Mouse (Mus musculus) stomach, embryonic 14.5 days (tissue): ENCODE results near the gene Yy1. TPM values are rescaled to one million over a fixed set of nuclear protein-coding genes. Genes with fewer than 3 reads are reported as not detected.

Experiments used
- ATAC-seq: fragments of 200-750 bp; cut with Nextera tagmentation; 2 replicates; pipeline ENCODE4 v1.8.0; 2017; ENCODE audit warnings: low read depth, moderate TSS enrichment; ENCODE audit not compliant: insufficient number of reproducible peaks, insufficient read depth, low FRiP score
- H3K27ac ChIP-seq: fragments of 300-500 bp; sonication (generic); 2 replicates; pipeline ENCODE4 v1.5.1; 2014; ENCODE audit warnings: mild to moderate bottlenecking, low read length, moderate library complexity, mixed read lengths
- H3K27me3 ChIP-seq: fragments of 300-500 bp; sonication (generic); 2 replicates; pipeline ENCODE4 v1.6.1; 2014; ENCODE audit warnings: low read length, control low read depth, mixed read lengths; ENCODE audit not compliant: control insufficient read depth, insufficient read depth
- H3K36me3 ChIP-seq: fragments of 300-500 bp; sonication (generic); 2 replicates; pipeline ENCODE4 v1.6.1; 2014; ENCODE audit warnings: mild to moderate bottlenecking, control low read depth, low read length, moderate library complexity, mixed read lengths; ENCODE audit not compliant: control insufficient read depth, insufficient read depth
- H3K4me1 ChIP-seq: fragments of 300-500 bp; sonication (generic); 2 replicates; pipeline ENCODE4 v1.6.1; 2014; ENCODE audit warnings: low read length, control low read depth, mixed read lengths; ENCODE audit not compliant: control insufficient read depth, insufficient read depth
- H3K4me2 ChIP-seq: fragments of 300-500 bp; sonication (generic); replicated peaks from 2 replicates; pipeline ENCODE4 v1.6.1; 2014; ENCODE audit warnings: low read depth, low read length, control low read depth
- H3K4me3 ChIP-seq: fragments of 300-500 bp; sonication (generic); 2 replicates; pipeline ENCODE4 v1.5.1; 2014; ENCODE audit warnings: low read depth, low read length, control low read depth
- H3K9ac ChIP-seq: fragments of 300-500 bp; sonication (generic); replicated peaks from 2 replicates; pipeline ENCODE4 v1.6.1; 2014; ENCODE audit warnings: low read depth, mild to moderate bottlenecking, control low read depth, low read length, moderate library complexity, mixed read lengths
- H3K9me3 ChIP-seq: fragments of 300-500 bp; sonication (generic); 2 replicates; pipeline ENCODE4 v1.6.1; 2016; ENCODE audit warnings: low read depth, low read length, control low read depth; ENCODE audit not compliant: control insufficient read depth
- WGBS: fragments of 180-500 bp; shearing (Covaris S2); extraction: QIAGEN DNeasy Blood & Tissue Kit; methylation state at CpG from one replicate; pipeline ENCODE4 v1.1.7; 2014; 5-methylcytosine and 5-hydroxymethylcytosine counted together
- polyA plus RNA-seq: library from polyadenylated mRNA; unstranded; fragments of >200 nt; fragmentation: Nextera tagmentation; extraction: Ambion mirVana; gene quantifications from 2 replicates; pipeline ENCODE4 v1.2.1, GENCODE M21; 2014

Gene Yy1
- polyA plus RNA-seq, 1 experiment from 2014 or later = 22.4 TPM

DNA sequence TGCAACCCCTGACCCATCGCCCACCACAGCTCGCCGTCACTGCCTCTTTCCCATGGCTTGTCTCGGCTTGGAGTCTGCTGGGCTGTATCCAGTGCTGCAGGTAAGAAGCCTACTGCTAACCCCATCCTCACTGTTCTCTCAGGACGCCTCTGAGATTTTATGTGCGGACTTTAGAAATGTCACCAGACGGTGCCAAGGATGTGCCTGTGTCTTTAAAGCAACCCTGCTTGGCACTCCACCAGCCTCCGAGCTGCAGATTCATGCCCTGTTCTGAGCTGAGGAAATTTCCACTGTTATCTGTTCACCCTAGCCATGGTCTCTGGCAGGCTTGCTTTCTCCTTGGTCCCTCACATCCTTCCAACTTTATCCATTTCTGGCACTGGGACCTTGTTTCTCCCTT lies 40.1 kb downstream of the Yy1 start:
- Histone ChIP-seq H3K9ac (no peak overlapping the region), H3K9me3 (no peaks in the 10 kb centered on the region), H3K36me3 (no peaks in the 10 kb centered on the region), H3K27me3 (no peaks in the 10 kb centered on the region), H3K27ac (no peak overlapping the region), H3K4me1 (peaks cover 28% of the 10 kb centered on the region), H3K4me2 (no peak overlapping the region), H3K4me3 (no peak overlapping the region)
- ATAC-seq = no peak
- 94% methylated on average over 8 of the region's 8 CpGs for WGBS

DNA sequence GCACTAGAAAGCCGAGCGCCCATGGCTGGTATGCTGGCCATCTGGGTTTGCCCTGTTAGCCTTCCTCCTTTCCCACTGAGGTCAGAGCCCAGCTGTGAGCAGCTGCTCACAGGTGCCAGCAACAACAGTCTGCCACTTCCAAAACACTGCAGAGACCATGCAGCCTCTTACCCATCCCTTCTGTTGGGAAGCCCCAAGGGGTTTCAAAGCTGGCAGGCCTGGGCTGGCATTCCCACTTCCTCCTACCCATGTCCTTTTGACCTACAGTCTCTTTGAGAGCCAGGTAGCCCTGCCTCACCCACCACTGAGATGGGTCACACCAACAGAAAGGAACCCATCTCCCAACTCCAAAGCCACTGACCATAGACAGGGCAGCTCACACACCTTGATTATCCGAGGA lies 40.6 kb downstream of the Yy1 start:
- peaks cover 33% of the 10 kb centered on the region for H3K4me1 ChIP-seq
- 88% methylated on average over 3 of the region's 3 CpGs for WGBS
- H3K9me3 ChIP-seq = no peaks in the 10 kb centered on the region

DNA sequence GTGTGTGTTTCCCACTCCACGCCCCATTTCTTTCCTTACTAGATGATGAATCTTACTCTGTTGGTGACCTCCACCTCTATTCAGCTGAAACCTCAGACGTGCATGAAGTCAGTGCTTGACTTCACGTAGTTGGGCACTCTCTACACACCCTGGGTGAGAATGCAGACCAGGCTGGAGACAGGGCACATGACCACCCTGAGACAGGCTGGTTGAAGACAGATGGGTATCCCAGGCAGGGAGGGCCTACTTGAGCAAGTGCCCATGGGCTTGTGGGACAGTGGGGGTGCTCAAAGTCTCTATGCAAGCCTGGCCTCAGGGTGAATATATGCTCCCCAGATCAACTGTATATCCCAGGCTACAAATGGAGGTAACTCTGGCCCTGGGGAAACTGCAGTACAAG lies 41.6 kb downstream of the Yy1 start:
- Histone ChIP-seq H3K4me3 (no peak overlapping the region), H3K27me3 (no peaks in the 10 kb centered on the region), H3K27ac (no peak overlapping the region), H3K4me1 (peaks cover 33% of the 10 kb centered on the region), H3K9me3 (no peaks in the 10 kb centered on the region), H3K9ac (no peak overlapping the region), H3K36me3 (no peaks in the 10 kb centered on the region), H3K4me2 (peak overlapping the region; percentile 96; the same call in 1 of the 2 replicates)
- no peak for ATAC-seq
- WGBS = 66% methylated on average over 3 of the region's 3 CpGs

More for the DNA sequence above, 40.6 kb downstream of the Yy1 start:
- H3K36me3 ChIP-seq = no peaks in the 10 kb centered on the region
- no peak overlapping the region for H3K9ac ChIP-seq
- no peaks in the 10 kb centered on the region for H3K27me3 ChIP-seq
- ATAC-seq = no peak
- H3K27ac ChIP-seq = no peak overlapping the region
- H3K4me2 ChIP-seq = no peak overlapping the region
- no peak overlapping the region for H3K4me3 ChIP-seq

DNA sequence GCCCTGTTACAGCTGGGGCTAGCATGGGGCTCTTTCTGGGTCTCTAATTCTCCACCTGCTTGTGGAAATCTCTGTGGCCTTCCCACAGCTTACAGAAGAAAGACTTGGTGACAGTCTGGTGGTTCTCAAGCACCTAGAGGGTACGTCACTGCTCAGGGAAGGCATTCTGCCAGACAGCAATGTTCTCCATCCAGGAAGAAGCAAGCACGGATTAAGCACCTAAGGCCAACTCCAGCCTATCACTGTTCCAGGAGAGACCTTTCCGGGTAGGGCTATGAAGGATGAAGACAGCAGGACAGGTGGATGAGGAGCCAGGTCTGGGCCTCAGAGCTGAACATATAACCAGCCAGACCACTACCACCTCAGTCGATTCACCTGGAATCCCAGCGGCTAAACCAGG lies 42.0 kb downstream of the Yy1 start:
- H3K4me3 ChIP-seq = peak overlapping the region; percentile 55
- WGBS = 30% methylated on average over 5 of the region's 5 CpGs
- no peak overlapping the region for H3K27ac ChIP-seq
- peak overlapping the region; percentile 96 for H3K4me2 ChIP-seq
- peaks cover 33% of the 10 kb centered on the region for H3K4me1 ChIP-seq
- no peaks in the 10 kb centered on the region for H3K9me3 ChIP-seq
- no peaks in the 10 kb centered on the region for H3K36me3 ChIP-seq
- ATAC-seq = no peak
- H3K9ac ChIP-seq = peak overlapping the region; percentile 48
- no peaks in the 10 kb centered on the region for H3K27me3 ChIP-seq

DNA sequence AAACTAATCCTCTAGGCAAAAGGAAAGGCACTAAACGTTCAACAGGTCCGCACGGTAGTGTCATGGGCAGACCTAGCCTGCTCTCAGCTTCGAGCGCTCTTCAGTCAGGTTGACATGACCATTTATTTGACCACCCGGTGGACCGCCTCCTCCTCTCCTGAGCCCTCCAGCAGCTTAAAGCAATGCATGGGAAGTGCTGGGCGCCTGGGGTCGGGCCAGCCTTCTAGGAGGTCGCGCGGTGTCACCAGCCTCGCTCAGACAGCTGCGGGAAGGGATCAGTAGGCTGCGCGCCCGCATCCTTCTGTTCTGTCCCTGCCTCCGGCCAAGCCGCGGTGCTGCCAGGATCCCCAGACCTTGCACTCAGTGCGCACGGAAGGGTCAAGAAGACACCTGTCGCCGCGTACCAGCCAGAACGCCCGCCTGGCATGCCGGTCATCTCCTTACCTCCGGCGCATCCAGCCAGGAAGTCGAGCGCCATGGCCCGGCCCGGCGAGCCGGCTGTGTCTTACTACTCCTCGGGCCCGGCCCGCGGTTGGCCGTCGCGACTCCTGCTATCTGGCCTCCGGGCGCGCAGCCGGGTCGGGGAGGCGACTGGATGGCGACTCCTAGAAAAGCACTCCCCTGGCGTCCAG lies 42.6 kb downstream of the Yy1 start:
- Histone ChIP-seq H3K27ac (no peak overlapping the region), H3K4me3 (peak overlapping the region; percentile 55), H3K36me3 (peaks cover 3% of the 10 kb centered on the region; the same call in 1 of the 2 replicates), H3K27me3 (no peaks in the 10 kb centered on the region), H3K9me3 (no peaks in the 10 kb centered on the region), H3K4me2 (peak overlapping the region; percentile 96), H3K4me1 (peaks cover 33% of the 10 kb centered on the region), H3K9ac (peak overlapping the region; percentile 48)
- WGBS = 2% methylated on average over 51 of the region's 51 CpGs
- ATAC-seq = peak; percentile 1; the same call in 1 of the 2 replicates

DNA sequence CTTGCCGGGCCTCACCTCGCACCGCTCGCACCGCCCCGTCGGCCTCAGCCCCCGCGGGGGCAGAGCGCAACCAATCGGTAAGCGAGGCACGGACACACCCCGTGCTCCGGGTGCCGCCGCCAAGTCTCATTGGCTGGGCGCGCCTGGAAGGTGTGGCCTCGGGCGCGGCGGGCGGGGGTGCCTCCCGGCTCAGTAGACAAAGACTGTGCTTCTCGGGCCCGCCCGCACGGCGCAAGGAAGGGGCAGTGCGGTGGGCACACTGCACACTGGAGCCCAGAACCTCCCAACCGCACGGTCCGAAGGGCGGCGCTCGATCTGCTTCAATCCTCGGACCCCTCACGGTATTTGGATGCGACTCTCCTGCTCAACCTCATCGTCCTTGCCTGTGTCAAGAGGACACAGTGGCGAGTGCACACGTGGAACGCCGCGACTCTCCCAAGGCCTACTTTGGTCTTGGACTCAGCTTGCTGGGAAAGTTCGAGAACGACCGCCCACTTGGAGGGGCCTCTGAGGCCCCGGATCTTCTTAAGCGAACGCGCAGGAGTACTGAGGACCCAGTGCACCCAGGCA lies 43.2 kb downstream of the Yy1 start, which contains the start of the genes Slc25a29 and Slc25a47:
Gene Slc25a29, minus strand, starts transcription at position 44 of the 570 bp plus-strand sequence.
Gene Slc25a47, plus strand, starts transcription at position 207 of the 570 bp plus-strand sequence.
- Histone ChIP-seq H3K27me3 (no peaks in the 10 kb centered on the region), H3K4me3 (peak within 1 kb of the TSS; percentile 55), H3K9ac (peak within 1 kb of the TSS; percentile 75), H3K4me1 (peaks cover 33% of the 10 kb centered on the region), H3K4me2 (peak within 1 kb of the TSS; percentile 96), H3K9me3 (no peaks in the 10 kb centered on the region), H3K27ac (peak within 1 kb of the TSS; percentile 84), H3K36me3 (peaks cover 3% of the 10 kb centered on the region)
- ATAC-seq = peak; percentile 98
- WGBS = under 1% methylated on average over 52 of the region's 53 CpGs

DNA sequence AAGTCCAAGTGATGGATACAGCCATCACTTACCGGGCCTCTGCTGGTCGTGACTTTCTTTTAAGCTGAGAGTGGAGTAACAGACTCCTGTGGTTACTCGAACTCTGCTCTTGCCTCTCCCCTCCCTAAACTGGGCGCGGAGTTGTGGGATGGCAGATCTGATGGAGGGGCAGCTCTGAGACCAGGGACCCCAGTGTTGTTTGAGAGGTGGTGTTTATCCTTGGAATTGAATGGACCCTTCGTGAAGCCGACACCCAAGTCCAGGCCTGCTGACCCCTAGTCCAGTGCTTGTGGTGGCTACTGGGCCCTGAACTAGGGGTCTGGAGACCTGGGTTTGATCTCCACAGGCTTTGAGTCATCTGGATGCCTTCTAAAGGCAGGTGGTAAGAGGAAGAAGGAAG lies 43.9 kb downstream of the Yy1 start:
- Histone ChIP-seq H3K36me3 (peaks cover 11% of the 10 kb centered on the region), H3K9me3 (no peaks in the 10 kb centered on the region), H3K27ac (peak overlapping the region; percentile 84), H3K4me2 (peak overlapping the region; percentile 96), H3K27me3 (no peaks in the 10 kb centered on the region), H3K4me1 (peaks cover 33% of the 10 kb centered on the region), H3K4me3 (peak overlapping the region; percentile 55), H3K9ac (peak overlapping the region; percentile 75)
- no peak for ATAC-seq
- WGBS = 32% methylated on average over 7 of the region's 7 CpGs

DNA sequence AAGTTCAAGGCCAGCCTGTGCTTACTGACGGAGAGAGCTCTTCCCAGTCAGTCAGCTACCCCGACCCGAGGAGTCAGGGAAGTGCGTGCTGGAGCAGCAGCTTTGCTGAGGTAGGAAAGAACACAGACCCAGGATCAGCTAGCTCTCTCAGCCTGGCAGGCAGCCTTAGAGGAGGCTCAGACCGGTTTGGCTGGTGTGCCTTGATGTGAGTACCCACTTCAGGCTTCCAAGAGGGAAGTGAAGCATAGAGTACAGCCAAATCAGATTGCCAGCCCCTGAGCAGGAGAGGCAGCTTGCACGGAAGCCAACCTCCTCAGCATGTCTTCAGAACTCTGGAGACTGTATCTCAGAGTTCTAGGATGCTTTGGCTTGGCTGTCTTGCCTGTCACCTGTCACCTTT lies 48.4 kb downstream of the Yy1 start:
- Histone ChIP-seq H3K9ac (no peak overlapping the region), H3K4me2 (no peak overlapping the region), H3K4me1 (peaks cover 17% of the 10 kb centered on the region; the same call in 1 of the 2 replicates), H3K36me3 (peaks cover 32% of the 10 kb centered on the region), H3K27ac (no peak overlapping the region), H3K27me3 (no peaks in the 10 kb centered on the region), H3K9me3 (no peaks in the 10 kb centered on the region), H3K4me3 (no peak overlapping the region)
- WGBS = 87% methylated on average over 6 of the region's 6 CpGs
- no peak for ATAC-seq
